In the genomic region with DNA sequence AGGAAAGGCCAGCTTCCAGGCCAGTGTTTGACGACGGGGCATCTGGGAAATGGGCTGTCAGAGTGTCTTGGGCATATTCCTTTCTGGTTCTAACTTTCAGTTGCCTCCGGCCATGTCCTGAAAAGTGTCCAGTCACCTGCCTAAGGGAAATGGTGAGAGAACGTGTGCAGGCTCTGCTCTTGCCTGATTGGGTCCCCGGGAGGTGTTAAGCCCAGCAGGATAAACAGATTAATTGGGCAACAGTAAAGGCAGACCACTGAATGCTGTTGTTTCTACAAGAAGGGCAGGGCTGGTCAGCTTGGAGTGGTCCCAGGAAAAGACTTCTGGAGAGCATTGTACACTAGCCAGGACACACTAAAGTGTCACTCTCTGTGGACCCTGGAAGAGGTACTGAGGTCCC, we compare ENCODE assay signal across 14 mouse cellular contexts. TPM values are rescaled to one million over a fixed set of nuclear protein-coding genes. Genes with fewer than 3 reads are reported as not detected.
DNase-seq lines count a peak whose midpoint lies in the region; ATAC-seq and TF ChIP-seq lines count a peak whose summit lies in the region.
"Had no signal": no experiment of that assay in that cellular context is flagged by ENCODE, and none has a peak within 500 bp of the region (broad histone marks: within the 10 kb centered on the region; RNA-seq: fewer than 3 reads in every experiment).

No protein-coding gene starts in this region.

- DNase-seq in hindbrain, postnatal 0 days (ENCODE audit: low spot score) = no peak
- DNase-seq in lung, embryonic 14.5 days = no peak
- no peak for DNase-seq in lung, postnatal 25 days (ENCODE audit: low spot score)
- no peak for DNase-seq in frontal cortex, postnatal 36 days (ENCODE audit: low spot score in 2 of 2)

- no peak for TF ChIP-seq CTCF in hindbrain, postnatal 0 days (IDR thresholded peaks at IDR 0.05; ENCODE audit: low read depth)
- TF ChIP-seq CTCF in lung, embryonic 14.5 days (IDR thresholded peaks at IDR 0.05; ENCODE audit: low read depth) = no peak

- no peaks in the 10 kb centered on the region for H3K9me3 ChIP-seq in hindbrain, postnatal 0 days (ENCODE audit: low read length)
- no peaks in the 10 kb centered on the region for H3K9me3 ChIP-seq in hindbrain, embryonic 12.5 days (replicated peaks)
- no peaks in the 10 kb centered on the region for H3K9me3 ChIP-seq in lung, embryonic 14.5 days (ENCODE audit: low read depth, low read length)
- no peaks in the 10 kb centered on the region for H3K9me3 ChIP-seq in intestine, embryonic 16.5 days (ENCODE audit: control insufficient read depth, low read length)
- H3K9me3 ChIP-seq in stomach, embryonic 15.5 days = no peaks in the 10 kb centered on the region
- H3K9me3 ChIP-seq: hindbrain, embryonic 10.5 days; midbrain, embryonic 10.5 days had no signal

- no peak for ATAC-seq in hindbrain, postnatal 0 days
- ATAC-seq in hindbrain, embryonic 12.5 days (ENCODE audit: low FRiP score) = no peak
- no peak for ATAC-seq in lung, embryonic 14.5 days (ENCODE audit: insufficient read depth)
- no peak for ATAC-seq in intestine, embryonic 16.5 days
- no peak for ATAC-seq in stomach, embryonic 15.5 days (ENCODE audit: insufficient read depth, low FRiP score, low read depth)
- ATAC-seq: Patski had no signal

- no peak overlapping the region for H3K4me3 ChIP-seq in hindbrain, postnatal 0 days (ENCODE audit: low read length)
- H3K4me3 ChIP-seq in hindbrain, embryonic 12.5 days = no peak overlapping the region
- H3K4me3 ChIP-seq in lung, embryonic 14.5 days (ENCODE audit: low read depth, low read length) = no peak overlapping the region
- H3K4me3 ChIP-seq in intestine, embryonic 16.5 days (ENCODE audit: low read length) = no peak overlapping the region
- H3K4me3 ChIP-seq in stomach, embryonic 15.5 days (replicated peaks) = no peak overlapping the region
- H3K4me3 ChIP-seq: hindbrain, embryonic 10.5 days; midbrain, embryonic 10.5 days; myocyte had no signal

- 0 out of 2 replicates have a peak, but pooled peaks cover 6% of the 10 kb centered on the region for H3K4me1 ChIP-seq in hindbrain, postnatal 0 days (ENCODE audit: insufficient read depth, low read length)
- 0 out of 2 replicates have a peak, but pooled peaks cover 5% of the 10 kb centered on the region for H3K4me1 ChIP-seq in hindbrain, embryonic 12.5 days
- peaks cover 38% of the 10 kb centered on the region for H3K4me1 ChIP-seq in lung, embryonic 14.5 days (ENCODE audit: insufficient read depth)
- peaks cover 20% of the 10 kb centered on the region for H3K4me1 ChIP-seq in intestine, embryonic 16.5 days (ENCODE audit: control insufficient read depth, insufficient read depth, low read length)
- peaks cover 38% of the 10 kb centered on the region for H3K4me1 ChIP-seq in stomach, embryonic 15.5 days

- 67% methylated on average over 5 of the region's 5 CpGs for WGBS in hindbrain, postnatal 0 days
- WGBS in hindbrain, embryonic 12.5 days = 73% methylated on average over 5 of the region's 5 CpGs
- WGBS in lung, embryonic 14.5 days = 56% methylated on average over 5 of the region's 5 CpGs
- 61% methylated on average over 5 of the region's 5 CpGs for WGBS in intestine, embryonic 16.5 days
- WGBS in stomach, embryonic 15.5 days = 67% methylated on average over 5 of the region's 5 CpGs

- peak overlapping the region; percentile 60; the same call in 1 of the 2 replicates for H3K27ac ChIP-seq in hindbrain, postnatal 0 days
- H3K27ac ChIP-seq in hindbrain, embryonic 12.5 days = no peak overlapping the region
- H3K27ac ChIP-seq in lung, embryonic 14.5 days (ENCODE audit: low read depth) = peak overlapping the region; percentile 88
- H3K27ac ChIP-seq in intestine, embryonic 16.5 days (ENCODE audit: low read length) = peak overlapping the region; percentile 73
- H3K27ac ChIP-seq in stomach, embryonic 15.5 days = peak overlapping the region; percentile 70
- H3K27ac ChIP-seq: liver, embryonic 14.5 days; midbrain, embryonic 10.5 days had no signal

- no peaks in the 10 kb centered on the region for H3K36me3 ChIP-seq in hindbrain, postnatal 0 days (ENCODE audit: insufficient read depth, low read length)
- H3K36me3 ChIP-seq in hindbrain, embryonic 12.5 days = no peaks in the 10 kb centered on the region
- H3K36me3 ChIP-seq in lung, embryonic 14.5 days (ENCODE audit: insufficient read depth) = no peaks in the 10 kb centered on the region
- no peaks in the 10 kb centered on the region for H3K36me3 ChIP-seq in intestine, embryonic 16.5 days (ENCODE audit: control insufficient read depth, insufficient read depth, low read length)
- H3K36me3 ChIP-seq in stomach, embryonic 15.5 days = no peaks in the 10 kb centered on the region
- H3K36me3 ChIP-seq: hindbrain, embryonic 10.5 days; midbrain, embryonic 10.5 days had no signal

- H3K4me2 ChIP-seq in hindbrain, postnatal 0 days (ENCODE audit: low read depth, low read length) = no peak overlapping the region
- H3K4me2 ChIP-seq in hindbrain, embryonic 12.5 days (replicated peaks) = no peak overlapping the region
- H3K4me2 ChIP-seq in lung, embryonic 14.5 days = no peak overlapping the region
- H3K4me2 ChIP-seq in intestine, embryonic 16.5 days (ENCODE audit: low read depth, low read length) = no peak overlapping the region
- no peak overlapping the region for H3K4me2 ChIP-seq in stomach, embryonic 15.5 days

- no peak overlapping the region for H3K9ac ChIP-seq in hindbrain, postnatal 0 days (replicated peaks; ENCODE audit: low read length)
- no peak overlapping the region for H3K9ac ChIP-seq in hindbrain, embryonic 12.5 days
- no peak overlapping the region for H3K9ac ChIP-seq in lung, embryonic 14.5 days
- no peak overlapping the region for H3K9ac ChIP-seq in intestine, embryonic 16.5 days (ENCODE audit: low read depth, low read length)
- H3K9ac ChIP-seq in stomach, embryonic 15.5 days = no peak overlapping the region
- H3K9ac ChIP-seq: liver, embryonic 14.5 days had no signal

- no peaks in the 10 kb centered on the region for H3K27me3 ChIP-seq in hindbrain, postnatal 0 days (ENCODE audit: insufficient read depth, low read length)
- H3K27me3 ChIP-seq in hindbrain, embryonic 12.5 days = no peaks in the 10 kb centered on the region
- no peaks in the 10 kb centered on the region for H3K27me3 ChIP-seq in lung, embryonic 14.5 days (ENCODE audit: insufficient read depth, low read length)
- H3K27me3 ChIP-seq in intestine, embryonic 16.5 days (replicated peaks; ENCODE audit: control insufficient read depth, insufficient read depth, low read length) = no peaks in the 10 kb centered on the region
- H3K27me3 ChIP-seq in stomach, embryonic 15.5 days (replicated peaks) = no peaks in the 10 kb centered on the region

RNA-seq across cellular contexts. Expression of a gene that starts 9.5 kb away (rescaled TPM):
- 8.7 and 9.9 TPM in 2 replicates for total RNA-seq in hindbrain, postnatal 0 days (2014; rRNA removed)
- 4.4 and 5.3 TPM in 2 replicates for polyA plus RNA-seq in hindbrain, postnatal 0 days (2015; fragmentation: Nextera tagmentation; extraction: Ambion mirVana)
- 6.1 and 9.0 TPM in 2 replicates for polyA plus RNA-seq in hindbrain, embryonic 12.5 days (2016; fragmentation: Nextera tagmentation; extraction: Ambion mirVana)
- 19.2 and 21.0 TPM in 2 replicates for polyA plus RNA-seq in lung, embryonic 14.5 days (2014; fragmentation: Nextera tagmentation; extraction: Ambion mirVana)
- polyA plus RNA-seq in intestine, embryonic 16.5 days (2015; fragmentation: Nextera tagmentation; extraction: Ambion mirVana) = 1.7 and 2.1 TPM in 2 replicates
- polyA plus RNA-seq in stomach, embryonic 15.5 days (2015; fragmentation: Nextera tagmentation; extraction: Ambion mirVana) = 3.0 and 3.8 TPM in 2 replicates

RNA-seq across cellular contexts. Expression of a gene that starts 16.7 kb away (rescaled TPM):
- not detected in 2 replicates for total RNA-seq in hindbrain, postnatal 0 days (2014; rRNA removed)
- 0.19 and 0.30 TPM in 2 replicates for polyA plus RNA-seq in hindbrain, postnatal 0 days (2015; fragmentation: Nextera tagmentation; extraction: Ambion mirVana)
- polyA plus RNA-seq in hindbrain, embryonic 12.5 days (2016; fragmentation: Nextera tagmentation; extraction: Ambion mirVana) = 2.6 and 5.2 TPM in 2 replicates
- polyA plus RNA-seq in lung, embryonic 14.5 days (2014; fragmentation: Nextera tagmentation; extraction: Ambion mirVana) = 0.17 and 0.18 TPM in 2 replicates
- polyA plus RNA-seq in intestine, embryonic 16.5 days (2015; fragmentation: Nextera tagmentation; extraction: Ambion mirVana) = 0.12 and 0.22 TPM in 2 replicates
- polyA plus RNA-seq in stomach, embryonic 15.5 days (2015; fragmentation: Nextera tagmentation; extraction: Ambion mirVana) = 0.28 and 1.3 TPM in 2 replicates
- total RNA-seq: adrenal gland, adult 2 months had no signal
- polyA plus RNA-seq: forebrain, embryonic 11.5 days; liver, embryonic 14.5 days; midbrain, embryonic 10.5 days had no signal

RNA-seq across cellular contexts. Expression of a gene that starts 53.6 kb away (rescaled TPM):
- 7.1 and 8.5 TPM in 2 replicates for total RNA-seq in hindbrain, postnatal 0 days (2014; rRNA removed)
- polyA plus RNA-seq in hindbrain, postnatal 0 days (2015; fragmentation: Nextera tagmentation; extraction: Ambion mirVana) = 9.6 and 10.3 TPM in 2 replicates
- polyA plus RNA-seq in hindbrain, embryonic 12.5 days (2016; fragmentation: Nextera tagmentation; extraction: Ambion mirVana) = 0.43 and 0.52 TPM in 2 replicates
- polyA plus RNA-seq in lung, embryonic 14.5 days (2014; fragmentation: Nextera tagmentation; extraction: Ambion mirVana) = 0.61 and 0.70 TPM in 2 replicates
- polyA plus RNA-seq in intestine, embryonic 16.5 days (2015; fragmentation: Nextera tagmentation; extraction: Ambion mirVana) = 0.11 and 0.16 TPM in 2 replicates
- 0.15 and 0.19 TPM in 2 replicates for polyA plus RNA-seq in stomach, embryonic 15.5 days (2015; fragmentation: Nextera tagmentation; extraction: Ambion mirVana)
- polyA plus RNA-seq: Patski had no signal
